Mouse (Mus musculus): ENCODE data around the gene Rnf168.
"Not testable (repeated sequence)": the region's sequence is repeated elsewhere in the genome, so short reads cannot be mapped to it uniquely, and the experiment has no call there.

The Rnf168 gene

DNA sequence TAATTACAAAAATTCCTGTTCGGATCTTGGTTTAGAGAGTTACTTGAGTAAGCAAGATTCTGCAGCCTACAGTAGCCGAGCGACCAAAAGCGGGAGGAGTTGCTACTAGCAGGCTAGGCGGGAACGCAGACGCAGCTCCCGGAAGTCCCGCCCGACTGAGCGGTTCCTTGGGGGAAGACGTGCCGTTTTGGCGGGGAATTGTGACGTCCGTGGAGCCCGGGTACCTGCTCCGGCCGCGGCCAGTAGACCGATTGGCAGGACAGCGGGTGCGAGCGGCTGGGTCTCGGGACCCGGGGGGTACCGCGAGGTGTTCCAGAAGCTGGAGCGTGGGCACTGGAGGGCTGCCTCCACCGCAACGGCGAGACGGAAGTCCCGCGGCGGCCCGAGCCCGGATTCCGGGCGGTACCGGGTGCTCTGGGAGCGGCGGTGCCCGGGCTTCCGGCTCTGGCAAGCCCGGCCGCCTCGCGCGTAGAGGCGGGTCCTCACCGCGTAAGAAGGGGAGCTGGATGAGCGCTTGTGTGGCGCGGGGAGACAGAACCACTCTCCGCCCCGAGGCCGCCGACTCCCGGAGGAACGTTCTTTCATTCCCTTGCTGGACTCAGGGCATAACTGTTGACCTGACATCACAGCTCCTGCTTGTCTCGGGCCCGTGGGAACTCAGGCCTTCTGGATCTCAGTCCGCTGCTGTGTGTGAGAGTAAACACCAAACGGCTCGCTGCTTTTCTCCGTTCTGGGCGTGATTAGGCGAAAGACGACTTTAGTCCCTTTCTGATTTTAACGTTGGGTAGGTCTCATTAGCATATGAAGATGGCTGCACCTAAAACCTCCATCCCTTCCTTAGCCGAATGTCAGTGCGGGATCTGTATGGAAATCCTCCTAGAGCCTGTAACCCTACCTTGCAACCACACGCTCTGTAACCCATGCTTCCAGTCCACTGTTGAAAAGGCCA lies at the start of gene Rnf168:
Gene Rnf168, plus strand, starts transcription at position 152 of the 949 bp plus-strand sequence.
- peak; percentile 92 for DNase-seq (ENCODE audit: low read depth)

DNA sequence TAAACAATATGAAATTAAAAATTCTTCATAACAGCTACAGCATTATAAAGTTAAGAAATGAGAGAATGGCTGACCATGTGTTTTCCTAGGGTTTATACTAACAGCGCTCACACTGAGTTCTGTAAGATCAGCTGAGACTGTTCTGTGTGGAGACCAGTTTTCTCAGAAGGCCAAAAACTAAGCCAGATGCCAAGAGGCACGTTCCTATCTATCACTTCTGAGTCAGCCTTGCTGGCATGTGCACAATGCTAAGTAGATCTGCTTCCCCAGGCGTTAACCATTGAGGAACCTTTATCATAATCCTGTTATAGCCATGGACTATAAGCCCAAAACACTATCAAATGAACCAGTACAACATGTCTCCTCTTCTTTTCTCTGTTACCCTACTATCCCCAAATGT lies 45.2 kb upstream of the Rnf168 start:
- not testable (repeated sequence) for DNase-seq (ENCODE audit: low read depth)

DNA sequence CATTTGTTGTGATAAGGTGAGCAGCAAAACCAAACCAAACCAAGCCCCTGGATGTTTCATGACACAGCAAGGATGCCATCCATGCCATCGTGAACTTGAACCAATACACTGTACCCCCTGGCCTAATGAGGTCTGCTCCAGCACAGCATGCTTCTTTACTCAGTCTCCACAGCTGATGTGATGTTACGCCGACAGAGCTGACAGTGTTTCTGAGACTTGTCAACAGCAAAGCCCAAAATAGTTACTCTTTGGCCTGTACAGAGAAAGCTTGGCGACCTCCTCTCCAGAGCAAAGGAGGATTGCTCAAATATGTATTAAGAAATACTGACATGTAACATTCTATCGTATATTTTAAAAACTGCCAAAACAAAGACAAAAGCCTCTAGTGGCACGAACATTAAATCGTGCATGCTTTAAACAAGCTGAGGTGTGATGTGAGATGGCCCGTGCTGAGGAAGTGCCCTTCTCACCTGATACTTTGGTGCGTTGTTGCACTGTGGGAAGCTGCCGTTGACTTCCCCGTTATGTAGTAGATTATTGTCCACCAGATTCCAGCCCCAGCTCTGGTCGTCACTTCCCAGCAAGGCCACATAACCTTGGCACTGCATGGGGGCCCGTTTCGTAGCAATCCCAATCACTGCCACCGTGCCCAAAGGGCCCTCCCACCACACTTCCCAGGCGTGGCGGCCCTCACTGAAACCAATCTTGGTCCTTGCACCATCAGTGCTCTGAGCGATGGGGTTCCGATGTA lies 39.2 kb upstream of the Rnf168 start:
- no peak for DNase-seq (ENCODE audit: low read depth)

DNA sequence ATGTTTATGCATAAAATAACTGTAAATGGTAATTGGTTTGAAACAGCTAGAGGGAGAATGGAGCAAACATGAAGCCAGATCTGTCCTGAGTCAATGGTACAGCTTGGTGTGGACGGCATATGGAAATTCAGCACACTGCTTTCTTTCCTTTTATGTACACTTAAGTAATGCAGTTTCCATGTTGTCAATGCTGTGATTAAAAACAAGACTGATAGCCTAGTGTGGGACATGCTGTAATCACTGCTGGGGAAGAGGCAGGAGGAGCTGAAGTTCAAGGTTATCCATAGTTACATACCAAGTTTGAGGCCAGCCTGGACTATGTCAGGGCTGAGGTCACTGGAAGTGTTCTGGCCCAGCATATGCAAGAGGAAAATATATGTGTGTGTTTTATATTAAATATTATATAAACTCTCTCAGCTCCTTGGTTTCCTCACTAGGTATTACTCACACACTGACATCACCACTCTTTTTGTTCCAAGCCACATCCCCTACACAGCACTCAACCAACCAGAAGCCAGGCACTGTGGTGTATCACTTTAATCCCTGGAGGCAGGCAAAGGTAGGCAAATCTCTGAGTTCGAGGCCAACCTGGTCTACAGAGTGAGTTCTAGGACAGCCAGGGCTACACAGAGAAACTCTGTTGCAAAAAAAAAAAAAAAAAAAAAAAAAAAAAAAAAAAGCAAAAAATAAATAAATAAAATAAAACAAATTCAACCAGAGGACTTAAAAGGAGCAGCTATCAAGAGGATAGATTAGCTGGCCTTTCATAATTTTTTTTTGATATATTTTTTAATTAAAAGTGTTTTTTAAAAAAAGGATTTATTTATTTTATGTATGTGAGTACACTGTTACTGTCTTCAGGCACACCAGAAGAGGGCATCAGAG lies 37.6 kb upstream of the Rnf168 start:
- DNase-seq (ENCODE audit: low read depth): peak; percentile 68

DNA sequence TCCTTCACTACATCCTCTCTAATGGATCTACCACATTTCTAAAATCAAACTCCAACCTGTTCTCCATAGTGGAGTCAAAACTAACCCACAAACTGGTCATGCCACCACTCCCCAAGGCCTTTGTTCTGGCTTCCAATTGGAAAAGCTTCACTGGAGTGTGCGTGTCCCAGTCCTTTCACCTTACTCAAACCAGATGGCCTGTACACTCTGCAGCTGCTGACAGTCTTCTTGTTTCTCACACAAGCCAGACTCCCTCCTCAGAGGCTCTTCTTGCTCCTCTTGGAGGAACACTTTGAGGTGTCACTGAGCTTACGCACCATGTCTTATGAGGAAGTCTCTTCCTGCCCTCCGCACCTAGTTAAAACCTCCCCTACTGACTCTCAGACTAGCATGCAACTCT lies 33.4 kb upstream of the Rnf168 start:
- no peak for DNase-seq (ENCODE audit: low read depth)

DNA sequence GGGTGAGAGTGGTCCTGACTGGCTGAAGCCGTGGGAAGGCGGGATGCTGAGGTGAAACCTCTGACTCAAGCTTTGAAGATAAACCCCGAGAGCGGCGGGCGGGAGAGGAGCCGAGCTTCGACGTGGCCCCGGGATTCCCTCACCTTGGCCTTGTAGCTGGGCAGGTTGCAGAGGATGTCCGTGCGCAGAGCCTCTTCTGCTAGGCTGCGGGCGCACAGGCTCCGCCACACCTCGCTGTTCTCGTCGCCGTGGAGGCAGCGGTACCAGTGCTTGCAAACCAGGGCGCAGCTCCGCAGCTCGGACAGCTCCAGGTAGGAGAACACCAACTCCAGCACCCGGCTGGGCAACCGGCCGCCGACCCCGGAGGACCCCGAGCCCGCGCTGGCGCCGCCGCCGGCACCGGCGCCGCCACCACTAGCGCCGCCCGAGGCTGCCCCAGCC lies 30.9 kb upstream of the Rnf168 start:
- DNase-seq (ENCODE audit: low read depth): peak; percentile 57

DNA sequence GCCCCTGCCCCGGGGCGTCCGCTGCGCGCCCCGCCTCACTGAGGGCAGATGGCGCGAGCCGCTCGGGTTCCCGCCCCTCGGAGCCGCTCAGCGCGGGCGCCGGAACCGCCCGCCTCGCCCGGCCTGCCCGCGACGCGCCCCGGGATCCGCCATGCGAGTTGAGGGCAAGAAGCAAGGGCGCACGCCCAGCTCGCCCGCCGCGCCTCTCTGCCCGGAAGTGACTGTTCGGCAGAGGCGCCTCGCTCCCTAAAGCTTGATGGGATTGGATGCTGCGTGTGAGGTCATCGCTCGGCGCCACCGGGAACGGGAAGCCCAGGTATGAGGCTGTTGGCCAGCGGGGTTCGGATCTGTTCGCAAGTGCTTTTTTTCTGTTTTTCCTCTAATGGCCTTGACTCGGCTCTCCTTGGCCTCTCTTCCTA lies 30.3 kb upstream of the Rnf168 start, which contains the start of the genes Fbxo45 and Wdr53:
Gene Fbxo45, minus strand, starts transcription at position 207 of the 419 bp plus-strand sequence.
Gene Wdr53, plus strand, starts transcription at position 276 of the 419 bp plus-strand sequence.
- peak; percentile 97 for DNase-seq (ENCODE audit: low read depth)

DNA sequence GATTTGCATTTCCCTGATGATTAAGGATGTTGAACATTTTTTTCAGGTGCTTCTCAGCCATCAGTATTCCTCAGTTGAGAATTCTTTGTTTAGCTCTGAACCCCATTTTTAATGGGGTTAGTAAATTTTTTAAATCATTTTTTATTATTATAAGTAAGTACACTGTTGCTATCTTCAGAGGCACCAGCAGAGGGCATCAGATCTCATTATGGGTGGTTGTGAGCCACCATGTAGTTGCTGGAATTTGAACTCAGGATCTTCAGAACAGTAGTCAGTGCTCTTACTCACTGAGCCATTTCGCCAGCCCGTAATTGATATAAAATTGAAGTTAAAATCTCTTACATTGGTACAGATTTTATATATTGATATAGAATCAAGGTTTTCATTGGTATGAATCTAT lies 13.0 kb upstream of the Rnf168 start:
- peak; percentile 60 for DNase-seq (ENCODE audit: low read depth)

DNA sequence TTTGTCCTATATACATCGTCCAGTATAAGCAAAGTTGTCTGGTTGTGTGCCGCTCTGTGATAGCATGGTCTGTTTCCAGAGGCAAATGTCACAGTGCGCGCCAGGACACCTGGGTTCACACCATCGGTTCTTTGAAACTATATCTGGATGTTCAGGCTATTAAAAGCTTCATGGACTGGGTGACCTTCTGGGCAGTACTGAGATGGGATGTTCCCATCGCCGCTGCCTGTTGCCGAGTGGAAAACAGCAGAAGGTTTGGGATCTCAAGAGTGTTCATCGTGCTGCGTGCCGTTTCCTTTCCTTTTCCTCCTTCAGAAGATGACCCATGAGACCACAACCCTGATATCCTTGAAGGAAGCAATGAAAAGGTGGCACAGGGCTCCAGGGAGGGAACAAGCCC lies 6.0 kb upstream of the Rnf168 start, which contains the start of gene Smco1:
Gene Smco1, plus strand, starts transcription at position 178 of the 400 bp plus-strand sequence.
- DNase-seq (ENCODE audit: low read depth): no peak

DNA sequence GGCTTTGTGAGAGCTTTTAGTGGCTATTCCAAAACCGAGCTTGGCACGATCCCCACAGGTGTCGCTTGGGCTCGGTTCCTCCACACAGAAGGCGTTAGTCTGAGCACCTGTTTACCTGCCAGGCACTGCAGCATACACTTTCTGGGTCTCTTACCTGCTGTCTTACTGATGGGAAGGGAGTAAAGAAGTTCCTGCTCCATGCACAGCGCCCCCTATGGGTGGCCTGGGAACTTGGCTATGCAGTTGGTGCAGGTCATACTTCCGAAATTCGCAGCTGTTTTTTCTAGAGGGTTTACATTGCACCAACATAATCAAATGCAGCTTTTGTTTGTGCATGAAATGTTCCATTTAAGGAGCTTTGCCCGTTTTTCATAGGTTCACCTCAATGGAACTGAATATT lies 3.9 kb upstream of the Rnf168 start:
- DNase-seq (ENCODE audit: low read depth): no peak

DNA sequence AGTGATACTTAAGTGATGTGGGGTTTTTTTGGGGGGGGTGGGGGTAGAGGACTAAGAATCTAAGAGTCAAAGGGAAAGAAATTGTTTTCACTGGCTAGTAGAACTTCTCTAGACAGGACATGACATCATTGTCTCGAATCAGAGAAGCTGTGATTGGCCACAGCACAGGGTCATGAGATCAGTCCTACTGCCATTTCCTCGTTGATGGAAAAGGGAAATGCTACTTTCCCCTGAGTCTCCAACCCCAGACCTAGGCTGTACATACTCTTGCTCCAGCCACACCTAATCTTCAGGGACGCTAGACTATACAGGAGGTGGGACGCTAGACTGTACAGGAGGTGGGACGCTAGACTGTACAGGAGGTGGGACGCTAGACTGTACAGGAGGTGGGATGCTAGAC lies 2.2 kb upstream of the Rnf168 start:
- no peak for DNase-seq (ENCODE audit: low read depth)

DNA sequence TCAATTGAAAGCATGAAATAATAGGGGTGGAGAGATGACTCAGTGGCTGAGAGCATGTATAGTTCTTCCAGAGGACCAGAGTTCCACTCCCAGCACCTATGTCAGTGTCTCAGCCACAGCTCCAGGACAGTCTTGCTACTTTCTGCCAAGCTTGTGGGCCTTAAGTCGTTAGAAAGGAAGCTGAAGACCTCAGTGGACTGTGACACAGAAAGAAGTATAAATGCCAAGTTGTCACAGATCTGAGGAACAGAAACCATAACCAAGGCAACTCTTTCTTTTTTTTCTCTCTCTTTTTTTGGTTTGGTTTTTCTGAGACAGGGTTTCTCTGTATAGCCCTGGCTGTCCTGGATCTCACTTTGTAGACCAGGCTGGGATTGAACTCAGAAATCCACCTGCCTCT lies 1.4 kb upstream of the Rnf168 start:
- DNase-seq (ENCODE audit: low read depth): no peak

DNA sequence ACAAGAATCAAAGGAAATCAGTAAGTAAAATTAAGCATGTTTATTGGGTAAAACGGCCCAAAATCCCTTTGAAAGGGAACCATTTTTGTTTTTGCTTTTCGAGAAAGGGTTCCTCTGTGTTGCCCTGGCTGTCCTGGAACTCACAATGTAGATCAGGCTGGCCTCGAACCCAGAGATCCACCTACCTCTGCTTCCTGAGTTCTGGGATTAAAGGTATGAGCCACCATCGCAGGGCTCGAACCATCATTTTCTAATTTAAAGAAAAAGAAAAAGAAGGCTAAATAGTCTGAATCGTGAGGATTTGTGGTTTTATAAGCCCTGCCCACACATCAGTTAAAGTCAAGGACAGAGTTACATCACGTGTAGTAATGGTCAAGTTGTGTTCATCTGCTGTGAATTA lies 1.1 kb downstream of the Rnf168 start:
- DNase-seq (ENCODE audit: low read depth): peak; percentile 65

DNA sequence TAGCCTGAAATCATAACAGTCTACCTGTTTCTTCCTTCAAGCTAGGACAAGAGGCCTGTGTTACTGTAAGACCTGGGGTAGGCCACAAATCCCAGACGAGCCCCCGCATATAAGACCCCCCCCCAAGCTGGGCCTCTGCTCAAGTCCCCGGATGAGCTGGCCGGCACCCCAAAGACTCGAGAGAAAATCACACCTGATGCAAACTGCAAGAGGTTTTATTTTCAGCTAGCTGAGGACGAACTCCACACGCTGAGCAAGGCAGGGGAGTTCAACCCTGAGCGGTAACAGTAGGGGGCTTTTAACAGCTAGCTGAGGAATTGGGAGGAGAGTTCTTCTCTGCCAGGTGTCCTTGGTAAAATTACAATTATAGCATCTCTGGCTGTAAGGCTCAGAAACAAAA lies 3.0 kb downstream of the Rnf168 start:
- DNase-seq (ENCODE audit: low read depth): no peak

DNA sequence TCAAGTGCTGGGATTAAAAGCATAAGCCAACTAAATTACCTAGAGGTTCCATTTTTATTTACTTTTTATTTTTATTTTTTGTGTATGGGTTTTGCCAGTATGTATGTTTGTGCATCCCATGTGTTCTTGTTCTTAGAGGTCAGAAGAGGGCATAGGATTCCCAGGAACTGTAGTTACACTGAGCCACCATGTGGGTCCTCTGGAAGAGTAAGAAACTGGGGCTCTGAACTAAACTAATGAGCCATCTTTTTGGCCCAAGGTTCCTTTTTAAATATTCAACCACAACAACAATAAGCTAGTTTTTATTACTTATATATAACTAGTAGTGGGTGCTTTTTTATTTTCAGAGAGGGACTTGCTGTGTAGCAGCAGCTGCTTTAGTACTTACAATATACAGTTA lies 5.3 kb downstream of the Rnf168 start:
- no peak for DNase-seq (ENCODE audit: low read depth)

DNA sequence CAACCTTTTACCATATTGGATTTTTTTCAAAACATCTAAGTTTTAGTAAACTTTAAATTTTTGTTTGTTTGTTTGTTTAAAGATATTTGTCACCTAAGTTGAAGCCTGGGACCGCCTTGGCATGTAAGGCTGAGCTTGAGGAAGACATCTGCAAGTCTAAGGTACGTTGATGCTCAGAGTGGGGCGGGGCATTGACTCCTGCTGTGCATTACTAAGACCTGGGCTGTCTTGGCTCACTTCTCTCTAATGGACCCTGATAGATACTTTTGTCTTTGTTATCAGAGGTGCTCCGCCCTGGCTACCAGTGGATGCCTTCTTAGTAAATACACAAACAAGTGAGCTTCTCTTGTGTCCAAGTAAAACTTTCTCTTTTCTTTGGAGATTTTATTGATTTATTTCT lies 14.6 kb downstream of the Rnf168 start:
- no peak for DNase-seq (ENCODE audit: low read depth)

DNA sequence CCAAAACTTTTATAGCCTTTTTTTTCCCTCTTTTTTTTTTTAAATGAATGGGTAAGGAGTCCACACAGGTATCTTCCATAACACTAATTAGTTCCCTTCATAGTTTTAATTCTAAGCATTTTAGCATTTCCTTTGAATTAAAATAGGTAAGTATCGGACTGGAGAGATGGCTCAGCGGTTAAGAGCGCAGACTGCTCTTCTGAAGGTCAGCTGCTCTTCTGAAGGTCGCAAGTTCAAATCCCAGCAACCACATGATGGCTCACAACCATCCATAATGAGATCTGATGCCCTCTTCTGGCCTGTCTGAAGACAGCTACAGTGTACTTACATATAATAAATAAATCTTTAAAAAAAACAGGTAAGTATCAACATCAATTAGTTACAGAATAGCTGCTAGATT lies 22.4 kb downstream of the Rnf168 start:
- DNase-seq (ENCODE audit: low read depth): not testable (repeated sequence)

DNA sequence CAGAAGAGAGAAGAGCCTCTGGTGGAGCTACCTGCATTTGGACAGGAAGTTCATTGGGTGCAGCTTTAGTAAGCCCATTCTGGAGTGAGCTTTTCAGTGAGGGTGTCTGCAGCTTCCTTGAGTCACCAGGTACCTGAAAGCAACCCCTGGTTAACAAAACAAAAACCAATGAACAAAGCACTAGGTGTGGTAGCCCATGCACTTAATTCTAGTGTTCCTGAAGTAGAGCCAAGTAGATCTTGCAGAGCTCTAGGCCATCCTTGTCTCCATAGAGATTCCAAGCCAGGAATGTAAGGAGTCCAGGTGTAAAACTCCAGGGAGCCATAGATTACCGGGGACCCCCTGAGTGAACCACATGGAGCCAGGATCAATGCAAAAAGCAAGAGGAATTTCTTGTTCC lies 25.8 kb downstream of the Rnf168 start:
- DNase-seq (ENCODE audit: low read depth): no peak

DNA sequence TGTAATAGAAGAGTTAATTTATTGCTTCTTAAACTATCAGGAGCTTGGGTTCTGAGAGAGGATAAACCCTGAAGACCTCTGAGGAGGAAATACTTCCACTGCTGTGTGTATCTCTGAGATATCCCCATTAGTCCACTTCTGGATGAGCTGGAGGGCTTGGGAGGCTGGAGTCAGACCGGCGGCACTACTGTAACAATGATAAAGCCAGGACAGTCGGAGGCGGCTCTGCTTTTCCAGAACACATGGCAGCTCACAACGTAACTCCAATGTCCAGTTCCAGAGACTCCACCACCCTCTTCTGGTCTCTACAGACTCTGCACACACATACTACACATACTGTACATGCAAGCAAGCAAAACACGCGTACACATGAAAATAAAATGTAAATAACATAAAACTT lies 26.6 kb downstream of the Rnf168 start:
- DNase-seq (ENCODE audit: low read depth): no peak

DNA sequence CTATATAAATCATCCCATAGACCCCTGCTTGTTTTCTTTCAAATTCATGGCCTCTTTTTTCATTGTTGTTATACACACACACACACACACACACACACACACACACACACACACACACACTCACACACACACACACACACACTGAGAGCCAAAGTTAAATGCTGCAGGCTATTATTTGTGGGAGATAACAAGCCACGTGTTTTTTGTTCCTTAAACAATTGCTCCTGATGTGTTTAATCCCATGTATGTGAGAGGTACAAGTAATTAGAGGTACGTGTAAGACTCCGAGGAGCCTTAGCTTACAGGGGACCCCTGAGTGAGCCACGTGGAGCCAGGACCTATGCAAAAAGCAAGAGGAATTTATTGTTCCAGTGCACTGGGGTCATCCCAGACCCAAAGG lies 34.7 kb downstream of the Rnf168 start:
- DNase-seq (ENCODE audit: low read depth): no peak

DNA sequence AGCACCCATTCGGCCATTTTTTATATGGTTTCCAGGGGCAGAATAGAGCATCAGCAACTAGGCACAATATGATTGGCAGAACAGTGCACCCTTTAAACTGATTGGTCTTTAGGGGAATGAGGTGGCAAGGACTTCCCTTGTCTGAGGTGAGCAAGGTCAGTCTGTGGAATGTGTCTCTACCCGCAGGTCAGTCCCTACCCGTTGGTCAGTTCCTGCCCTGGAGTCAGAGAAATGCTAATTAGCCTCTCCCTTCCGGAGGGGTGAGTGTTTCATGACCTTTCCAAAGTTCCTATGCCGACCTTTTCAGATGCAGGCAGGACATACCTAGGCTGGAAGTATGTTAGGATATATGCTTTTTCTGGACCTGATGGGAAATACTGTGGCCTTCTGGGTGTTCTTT lies 35.1 kb downstream of the Rnf168 start:
- DNase-seq (ENCODE audit: low read depth): no peak

DNA sequence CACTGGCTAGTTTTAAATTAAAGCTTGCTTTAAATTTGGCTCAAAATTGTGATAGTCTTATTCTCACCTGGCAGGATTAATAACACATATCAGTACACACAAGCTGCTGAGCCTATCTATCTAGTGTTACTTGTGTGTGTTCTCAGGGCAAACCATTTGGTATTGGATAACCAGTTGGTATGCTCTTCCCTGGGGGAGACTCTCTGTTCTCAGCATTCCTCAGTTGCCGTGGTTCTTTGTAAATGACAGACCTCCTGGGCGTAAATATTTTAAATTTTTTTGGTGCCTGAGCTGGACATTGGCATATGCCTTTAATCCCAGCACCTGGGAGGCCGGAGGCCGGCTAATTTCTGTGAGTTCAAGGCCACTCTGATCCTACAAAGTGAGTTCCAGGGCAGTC lies 35.6 kb downstream of the Rnf168 start:
- no peak for DNase-seq (ENCODE audit: low read depth)

Data from 416B (cell line).